Mouse (Mus musculus) embryonic facial prominence, embryonic 13.5 days (tissue): ENCODE measurements around the gene Pskh1. TPM values are rescaled to one million over a fixed set of nuclear protein-coding genes. Genes with fewer than 3 reads are reported as not detected.

ENCODE experiments used
- ATAC-seq: fragments of 200-750 bp; cut with Nextera tagmentation; 2 replicates; pipeline ENCODE4 v1.8.0; 2017; ENCODE audit warnings: low read depth; ENCODE audit not compliant: insufficient number of reproducible peaks, insufficient read depth, low FRiP score, low TSS enrichment
- H3K27ac ChIP-seq: fragments of 300-500 bp; sonication (generic); 2 replicates; pipeline ENCODE4 v1.5.1; 2015; ENCODE audit warnings: moderate library complexity, mild to moderate bottlenecking, inconsistent platforms
- H3K27me3 ChIP-seq: fragments of 300-500 bp; sonication (generic); 2 replicates; pipeline ENCODE4 v1.6.1; 2015; ENCODE audit warnings: mild to moderate bottlenecking, inconsistent platforms
- H3K36me3 ChIP-seq: fragments of 300-500 bp; sonication (generic); 2 replicates; pipeline ENCODE4 v1.6.1; 2015; ENCODE audit warnings: mild to moderate bottlenecking, inconsistent platforms
- H3K4me1 ChIP-seq: fragments of 300-500 bp; sonication (generic); 2 replicates; pipeline ENCODE4 v1.6.1; 2015; ENCODE audit warnings: inconsistent platforms
- H3K4me2 ChIP-seq: fragments of 300-500 bp; sonication (generic); 2 replicates; pipeline ENCODE4 v1.6.1; 2015; ENCODE audit warnings: moderate library complexity, mild to moderate bottlenecking, inconsistent platforms
- H3K4me3 ChIP-seq: fragments of 300-500 bp; sonication (generic); 2 replicates; pipeline ENCODE4 v1.5.1; 2015; ENCODE audit warnings: mild to moderate bottlenecking, inconsistent platforms
- H3K9ac ChIP-seq: fragments of 300-500 bp; sonication (generic); 2 replicates; pipeline ENCODE4 v1.6.1; 2015; ENCODE audit warnings: mild to moderate bottlenecking, inconsistent platforms
- H3K9me3 ChIP-seq: fragments of 300-500 bp; sonication (generic); 2 replicates; pipeline ENCODE4 v1.6.1; 2016; ENCODE audit warnings: inconsistent platforms
- WGBS: fragments of 180-500 bp; shearing (Covaris S2); methylation state at CpG from one replicate; pipeline ENCODE4 v1.1.7; 2015; ENCODE audit warnings: mixed read lengths; 5-methylcytosine and 5-hydroxymethylcytosine counted together
- polyA plus RNA-seq: library from polyadenylated mRNA; unstranded; fragments of >200 nt; fragmentation: Nextera tagmentation; extraction: Ambion mirVana; gene quantifications from 2 replicates; pipeline ENCODE4 v1.2.1, GENCODE M21; 2015

Gene Pskh1
- polyA plus RNA-seq, 1 experiment from 2014 or later, result 43.2 TPM

DNA sequence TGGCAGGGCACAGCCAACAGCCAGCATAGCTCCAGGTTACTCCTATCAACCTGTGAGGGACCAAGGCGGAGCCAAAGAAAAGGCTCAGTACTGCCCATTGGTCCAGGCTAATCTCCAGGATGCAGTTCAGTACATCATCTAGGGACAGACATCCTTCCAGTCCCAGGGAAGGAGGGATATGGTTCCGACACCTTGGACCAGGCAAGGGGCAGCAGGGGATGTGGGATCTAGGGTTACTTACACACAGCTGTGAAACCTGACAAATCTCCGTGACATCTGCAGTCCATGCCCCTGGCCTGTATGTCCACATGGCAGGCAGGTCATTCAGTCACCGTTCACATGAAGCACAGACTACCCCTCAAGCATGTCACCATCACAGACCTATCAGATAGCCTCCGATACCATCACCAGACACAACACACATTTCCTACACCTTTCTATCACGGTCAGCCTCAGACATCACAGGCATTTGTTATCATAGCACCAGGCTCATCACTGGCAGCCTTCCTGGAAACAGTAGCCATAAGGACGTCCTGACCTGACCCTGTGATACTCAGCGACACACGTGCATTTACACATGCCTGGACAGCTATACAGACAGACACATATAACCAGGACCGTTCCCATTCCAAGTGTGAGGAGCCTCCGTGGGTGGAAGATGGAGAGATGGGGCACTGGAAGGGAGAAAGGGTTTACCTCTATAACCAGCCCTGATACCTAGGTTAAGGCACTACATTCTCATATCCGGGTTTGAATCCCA, 64.4 kb downstream of the Pskh1 start:
- peaks cover 47% of the 10 kb centered on the region for H3K4me1 ChIP-seq
- no peaks in the 10 kb centered on the region for H3K27me3 ChIP-seq
- H3K36me3 ChIP-seq, result peaks cover 14% of the 10 kb centered on the region
- peak overlapping the region; percentile 92 for H3K9ac ChIP-seq
- H3K9me3 ChIP-seq, result no peaks in the 10 kb centered on the region
- peak overlapping the region; percentile 94; the same call in 1 of the 2 replicates for H3K27ac ChIP-seq
- WGBS, result 52% methylated on average over 12 of the region's 12 CpGs
- ATAC-seq, result no peak
- peak overlapping the region; percentile 84 for H3K4me3 ChIP-seq
- H3K4me2 ChIP-seq, result peak overlapping the region; percentile 75

DNA sequence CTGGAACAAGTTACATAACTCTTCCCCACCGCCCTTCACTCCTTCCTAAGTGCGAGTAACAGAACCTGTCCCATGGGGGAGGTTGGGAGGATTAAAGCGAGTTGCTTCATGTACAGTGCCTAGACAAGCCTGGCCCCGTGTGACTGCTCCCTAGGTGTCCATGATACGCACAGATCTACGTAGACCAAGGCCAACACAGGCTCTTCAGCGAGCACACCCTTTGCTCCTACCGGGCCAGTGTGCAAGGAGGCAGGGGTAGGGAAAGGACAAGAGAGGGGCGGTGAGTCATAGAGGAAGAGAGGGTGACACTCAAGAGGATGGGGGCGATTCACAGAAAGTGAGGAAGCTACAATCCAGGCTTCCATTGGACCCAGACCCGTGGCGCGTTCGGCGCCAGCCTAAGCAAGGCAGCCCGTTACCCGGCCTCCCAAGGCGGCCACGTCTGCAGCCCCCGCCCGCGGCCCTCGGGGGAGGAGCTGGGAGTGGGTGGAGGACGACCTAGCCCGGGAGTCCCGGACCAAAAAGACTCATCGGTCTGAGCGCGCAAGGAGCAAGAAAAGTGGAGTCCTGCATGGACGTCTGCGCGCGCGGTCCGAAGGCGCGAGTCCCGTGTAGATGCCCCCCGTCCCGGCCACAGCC, 65.1 kb downstream of the Pskh1 start:
- H3K27ac ChIP-seq, result peak overlapping the region; percentile 94
- H3K27me3 ChIP-seq, result no peaks in the 10 kb centered on the region
- H3K4me3 ChIP-seq, result peak overlapping the region; percentile 84
- no peaks in the 10 kb centered on the region for H3K9me3 ChIP-seq
- H3K4me2 ChIP-seq, result peak overlapping the region; percentile 75
- peaks cover 41% of the 10 kb centered on the region for H3K4me1 ChIP-seq
- peak overlapping the region; percentile 92 for H3K9ac ChIP-seq
- peak; percentile 72 for ATAC-seq
- 1% methylated on average over 40 of the region's 40 CpGs for WGBS
- H3K36me3 ChIP-seq, result peaks cover 7% of the 10 kb centered on the region

DNA sequence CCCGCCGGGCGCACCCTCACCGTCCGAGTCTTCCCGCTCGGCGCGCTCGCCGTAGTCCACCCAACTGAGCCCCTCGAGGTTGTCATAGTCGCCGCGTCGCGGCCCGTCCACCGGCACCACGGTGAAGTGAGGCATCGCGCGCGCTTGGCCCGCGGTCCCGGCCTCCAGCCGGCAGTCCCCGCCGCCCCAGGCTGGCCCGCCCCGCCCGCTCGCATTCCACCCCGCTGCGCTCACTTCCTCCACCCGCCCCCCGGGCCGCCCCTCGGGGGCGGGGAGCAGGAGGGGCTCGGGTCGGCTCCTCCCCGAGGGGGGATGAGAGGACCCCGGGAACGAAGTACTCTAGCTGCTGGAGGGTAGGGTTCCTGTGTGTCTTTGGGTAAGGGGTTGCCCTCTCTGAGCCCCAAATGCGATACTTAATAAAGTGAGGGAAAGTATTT, 65.7 kb downstream of the Pskh1 start, which contains the start of gene Slc12a4:
Slc12a4 (minus strand) TSS at position 193 of the 437 bp plus-strand sequence.
- WGBS, result under 1% methylated on average over 47 of the region's 47 CpGs
- H3K9ac ChIP-seq, result peak within 1 kb of the TSS; percentile 92
- ATAC-seq, result peak; percentile 84
- H3K4me1 ChIP-seq, result peaks cover 41% of the 10 kb centered on the region
- peak within 1 kb of the TSS; percentile 75 for H3K4me2 ChIP-seq
- peak within 1 kb of the TSS; percentile 94 for H3K27ac ChIP-seq
- H3K36me3 ChIP-seq, result peaks cover 4% of the 10 kb centered on the region; the same call in 1 of the 2 replicates
- H3K9me3 ChIP-seq, result no peaks in the 10 kb centered on the region
- peak within 1 kb of the TSS; percentile 84 for H3K4me3 ChIP-seq
- no peaks in the 10 kb centered on the region for H3K27me3 ChIP-seq

DNA sequence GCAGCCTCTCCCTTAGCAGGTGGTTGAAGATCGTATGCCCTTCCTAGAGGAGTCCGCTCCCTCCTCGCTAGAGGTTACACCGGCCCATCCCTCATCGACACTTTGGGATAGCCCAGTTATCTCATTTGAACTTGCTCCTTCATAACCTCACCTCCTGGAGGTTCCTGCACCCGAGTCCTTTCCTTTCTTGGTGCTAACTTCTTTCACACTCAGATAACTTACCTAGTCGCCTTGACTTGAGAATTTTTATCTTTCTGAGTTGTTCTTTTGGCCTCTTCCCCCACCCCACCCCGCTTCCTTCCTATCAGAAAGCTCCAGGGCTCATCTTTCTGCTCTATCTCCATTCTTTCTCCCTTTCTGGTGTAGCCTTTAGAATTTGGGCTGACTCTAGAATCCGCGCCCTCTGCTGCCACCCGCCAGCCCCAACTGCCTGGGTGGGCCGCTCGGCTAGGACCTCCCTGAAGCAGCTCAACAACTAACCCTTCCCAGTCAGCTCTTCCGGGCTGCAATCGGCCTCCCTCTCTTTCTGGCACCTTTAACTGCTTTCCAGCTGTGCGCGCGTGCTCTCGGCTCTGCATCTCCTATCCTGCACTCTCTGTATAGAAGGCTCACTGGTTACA, 66.6 kb downstream of the Pskh1 start:
- Histone ChIP-seq H3K4me3 (peak overlapping the region; percentile 84), H3K9ac (peak overlapping the region; percentile 57; the same call in 1 of the 2 replicates), H3K27me3 (no peaks in the 10 kb centered on the region), H3K9me3 (no peaks in the 10 kb centered on the region), H3K27ac (peak overlapping the region; percentile 39), H3K4me1 (peaks cover 35% of the 10 kb centered on the region), H3K4me2 (peak overlapping the region; percentile 75), H3K36me3 (no peaks in the 10 kb centered on the region)
- ATAC-seq, result no peak
- WGBS, result 7% methylated on average over 19 of the region's 19 CpGs

DNA sequence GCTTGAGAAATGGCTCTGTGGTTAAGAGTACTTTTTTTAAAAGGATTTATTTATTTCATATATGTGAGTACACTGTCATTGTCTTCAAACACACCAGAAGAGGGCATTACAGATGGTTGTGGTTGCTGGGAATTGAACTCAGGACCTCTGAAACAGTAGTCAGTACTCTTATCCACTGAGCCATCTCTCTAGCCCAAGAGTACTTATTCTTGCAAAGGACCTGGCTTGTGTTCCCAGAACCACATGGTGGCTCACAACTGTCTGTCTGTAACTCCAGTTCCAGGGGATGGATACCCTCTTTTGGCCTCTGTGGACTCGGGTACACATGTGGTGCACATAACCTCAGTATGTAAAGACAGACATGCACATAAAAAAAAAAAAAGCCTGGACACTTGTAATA, 69.1 kb downstream of the Pskh1 start:
- WGBS, result 70% methylated on average over 1 of the region's 1 CpGs
- Histone ChIP-seq H3K36me3 (no peaks in the 10 kb centered on the region), H3K9ac (no peak overlapping the region), H3K4me1 (peaks cover 21% of the 10 kb centered on the region), H3K27me3 (no peaks in the 10 kb centered on the region), H3K4me2 (no peak overlapping the region), H3K4me3 (no peak overlapping the region), H3K9me3 (no peaks in the 10 kb centered on the region), H3K27ac (no peak overlapping the region)
- no peak for ATAC-seq

DNA sequence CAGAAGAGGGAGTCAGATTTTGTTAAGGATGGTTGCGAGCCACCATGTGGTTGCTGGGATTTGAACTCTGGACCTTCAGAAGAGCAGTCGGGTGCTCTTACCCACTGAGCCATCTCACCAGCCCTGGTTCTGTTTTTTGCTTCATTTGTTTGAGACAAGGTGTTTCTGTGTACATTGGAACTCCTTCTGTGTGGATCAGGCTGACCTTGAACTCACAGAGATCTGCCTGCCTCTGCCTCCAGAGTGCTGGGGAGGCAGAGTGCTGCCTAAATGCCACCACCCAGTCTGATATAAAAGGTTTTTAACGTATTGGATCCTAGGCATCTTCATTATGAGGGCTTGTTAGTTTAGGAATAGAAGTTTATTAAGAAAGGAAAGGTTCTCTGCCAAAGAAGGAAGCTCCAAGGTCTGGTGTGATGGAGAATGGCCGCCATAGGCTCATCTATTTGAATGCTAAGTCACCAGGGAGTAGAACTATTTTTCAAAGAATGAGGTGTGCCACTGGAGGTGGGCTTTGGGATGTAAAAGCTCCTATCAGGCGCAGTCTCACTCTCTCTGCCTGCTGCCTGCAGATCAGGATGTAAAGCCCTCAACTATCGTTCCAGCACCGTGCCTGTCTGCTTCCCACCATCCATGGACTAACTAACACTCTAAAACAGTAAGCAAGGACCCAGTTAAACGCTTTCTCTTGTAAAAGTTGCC, 70.9 kb downstream of the Pskh1 start:
- Histone ChIP-seq H3K4me3 (no peak overlapping the region), H3K9me3 (no peaks in the 10 kb centered on the region), H3K9ac (no peak overlapping the region), H3K27ac (no peak overlapping the region), H3K36me3 (no peaks in the 10 kb centered on the region), H3K4me2 (no peak overlapping the region), H3K27me3 (no peaks in the 10 kb centered on the region), H3K4me1 (peaks cover 11% of the 10 kb centered on the region)
- no peak for ATAC-seq
- 70% methylated on average over 8 of the region's 8 CpGs for WGBS

DNA sequence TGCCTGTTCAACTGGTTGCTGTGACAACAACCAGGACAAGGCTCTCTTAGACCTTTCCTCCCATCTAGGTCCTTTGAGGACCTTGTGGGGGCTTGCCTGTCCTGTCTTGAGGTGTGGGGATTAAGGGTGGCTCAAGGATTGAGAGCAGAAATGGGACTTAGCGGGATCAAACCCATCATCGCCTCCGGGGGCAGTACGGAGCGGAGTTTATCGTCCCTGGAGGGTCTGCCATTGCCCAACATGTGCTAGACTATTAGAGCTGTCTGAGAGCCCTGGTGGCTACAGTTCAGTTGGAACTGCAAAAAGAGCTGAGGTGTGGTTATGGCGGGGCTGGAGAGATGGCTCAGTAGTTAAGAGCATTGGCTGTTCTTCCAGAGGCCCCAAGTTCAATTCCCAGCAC, 75.1 kb downstream of the Pskh1 start:
- Histone ChIP-seq H3K4me3 (no peak overlapping the region), H3K9ac (no peak overlapping the region), H3K27ac (no peak overlapping the region), H3K36me3 (no peaks in the 10 kb centered on the region), H3K4me1 (no peaks in the 10 kb centered on the region), H3K4me2 (no peak overlapping the region), H3K27me3 (no peaks in the 10 kb centered on the region), H3K9me3 (no peaks in the 10 kb centered on the region)
- ATAC-seq, result no peak
- WGBS, result 68% methylated on average over 7 of the region's 7 CpGs

DNA sequence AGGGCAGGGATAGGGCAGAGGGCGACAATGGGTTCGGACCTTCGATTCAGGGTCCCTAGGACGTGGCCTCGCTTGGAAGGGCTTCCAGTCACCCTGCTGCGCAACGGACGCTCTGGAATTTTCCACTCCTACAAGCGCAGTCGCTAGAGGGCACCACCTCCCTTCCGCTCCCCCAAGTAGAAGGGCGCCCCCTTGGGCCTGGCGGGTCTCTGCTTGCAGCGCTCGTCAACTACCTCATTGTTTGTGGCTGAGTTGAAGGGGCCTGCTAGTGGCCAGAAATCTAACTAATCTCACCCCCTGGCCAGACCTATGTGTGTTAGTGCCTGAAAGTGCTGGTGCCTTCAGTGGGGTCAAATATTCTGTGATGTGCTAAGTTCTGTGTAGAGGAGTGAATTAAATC, 79.1 kb downstream of the Pskh1 start, which contains the start of gene Dpep3:
Dpep3 (minus strand) TSS at position 105 of the 400 bp plus-strand sequence.
- WGBS, result 93% methylated on average over 15 of the region's 15 CpGs
- Histone ChIP-seq H3K4me3 (no peak within 1 kb of the TSS), H3K9me3 (no peaks in the 10 kb centered on the region), H3K36me3 (no peaks in the 10 kb centered on the region), H3K27ac (no peak within 1 kb of the TSS), H3K4me2 (no peak within 1 kb of the TSS), H3K4me1 (no peaks in the 10 kb centered on the region), H3K9ac (no peak within 1 kb of the TSS), H3K27me3 (no peaks in the 10 kb centered on the region)
- ATAC-seq, result 0 out of 2 replicates have a peak, but pooled peaks have one; percentile 20

DNA sequence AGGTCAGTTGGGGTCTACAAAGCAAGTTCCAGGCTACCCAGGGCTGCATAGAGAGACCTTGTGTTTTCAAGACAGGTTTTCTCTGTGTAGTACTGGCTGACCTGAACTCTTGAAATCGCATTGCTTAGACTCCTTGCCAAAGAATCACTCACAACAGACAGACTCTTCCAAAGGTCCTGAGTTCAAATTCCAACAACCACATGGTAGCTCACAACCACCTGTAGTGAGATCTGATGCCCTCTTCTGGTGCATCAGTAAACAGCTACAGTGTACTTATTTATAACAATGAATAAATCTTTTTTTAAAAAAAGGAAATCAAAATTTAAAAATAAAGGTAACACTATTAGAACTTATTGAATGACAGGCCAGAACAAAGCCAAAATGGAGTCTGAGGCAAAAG, 80.9 kb downstream of the Pskh1 start:
- 87% methylated on average over 1 of the region's 1 CpGs for WGBS
- Histone ChIP-seq H3K4me2 (no peak overlapping the region), H3K9ac (no peak overlapping the region), H3K9me3 (no peaks in the 10 kb centered on the region), H3K4me3 (no peak overlapping the region), H3K27me3 (no peaks in the 10 kb centered on the region), H3K4me1 (no peaks in the 10 kb centered on the region), H3K27ac (no peak overlapping the region), H3K36me3 (no peaks in the 10 kb centered on the region)
- ATAC-seq, result no peak
